Mouse (Mus musculus) bone marrow, adult 2 months (tissue): ENCODE measurements around the gene Tmem41a. TPM values are rescaled to one million over a fixed set of nuclear protein-coding genes. Genes with fewer than 3 reads are reported as not detected.

Source experiments
- H3K27ac ChIP-seq: fragments of 200-500 bp; 2 replicates; pipeline ENCODE4 v1.5.1; 2012; ENCODE audit warnings: low read depth, mild to moderate bottlenecking, control low read depth, inconsistent platforms, low read length; ENCODE audit not compliant: control insufficient read depth, poor library complexity, insufficient read depth
- H3K4me1 ChIP-seq: fragments of 200-500 bp; 2 replicates; pipeline ENCODE4 v1.6.1; 2011; ENCODE audit warnings: low read length; ENCODE audit not compliant: control insufficient read depth, insufficient read depth
- H3K4me3 ChIP-seq: fragments of 200-500 bp; replicated peaks from 2 replicates; pipeline ENCODE3; 2011; ENCODE audit warnings: mild to moderate bottlenecking, low read depth, low read length, control low read depth; ENCODE audit not compliant: control insufficient read depth
- CTCF ChIP-seq: fragments of 200-500 bp; IDR thresholded peaks from 2 replicates; pipeline ENCODE4 v1.5.1; 2011; ENCODE audit warnings: low read length, control low read depth; ENCODE audit not compliant: control insufficient read depth, insufficient read depth
- POLR2A ChIP-seq: fragments of 200-500 bp; IDR thresholded peaks from 2 replicates; pipeline ENCODE4 v1.6.1; 2011; ENCODE audit warnings: low read depth, mild to moderate bottlenecking, control low read depth, low read length, borderline replicate concordance; ENCODE audit not compliant: control insufficient read depth
- WGBS: fragments of 180-500 bp; shearing (Covaris S2); methylation state at CpG from one replicate; pipeline ENCODE4 v1.1.7; 2018; 5-methylcytosine and 5-hydroxymethylcytosine counted together
- polyA plus RNA-seq: library from polyadenylated mRNA; stranded (reverse); fragments of >200 nt; gene quantifications from 2 replicates; pipeline ENCODE4 v1.2.4, GENCODE M21; 2011; ENCODE audit warnings: low replicate concordance; ENCODE audit not compliant: missing spikeins, insufficient read depth, insufficient read length

The Tmem41a gene
- polyA plus RNA-seq, 1 experiment: 15.0 TPM

GRCm38 (mm10) chr16:21887601-21888000, 59.8 kb downstream of the Tmem41a start:
- Histone ChIP-seq H3K27ac (no peak overlapping the region), H3K4me3 (no peak overlapping the region), H3K4me1 (no peaks in the 10 kb centered on the region)
- no peak for TF ChIP-seq POLR2A
- no peak for TF ChIP-seq CTCF
- WGBS: 77% methylated on average over 2 of the region's 2 CpGs

Other genes starting within 250 kb of the Tmem41a start
- gene Ehhadh, start 159.7 kb downstream of the Tmem41a start, polyA plus RNA-seq: 1.3 and 1.8 TPM in 2 replicates
- 0.52 TPM in 1 of 2 replicates, not detected in the other for gene Map3k13, start 153.2 kb downstream of the Tmem41a start, polyA plus RNA-seq
- 0.72 and 0.92 TPM in 2 replicates for gene Liph, start 48.1 kb upstream of the Tmem41a start, polyA plus RNA-seq
- gene Senp2, start 61.9 kb upstream of the Tmem41a start, polyA plus RNA-seq: 39.6 and 50.6 TPM in 2 replicates
- 0.74 and 3.0 TPM in 2 replicates for gene Igf2bp2, start 215.7 kb upstream of the Tmem41a start, polyA plus RNA-seq